Mouse (Mus musculus): ENCODE results near the gene Chat. TPM values are rescaled to one million over a fixed set of nuclear protein-coding genes. Genes with fewer than 3 reads are reported as not detected.

Gene Chat
- not detected for total RNA-seq (2021)

- intact Hi-C loops (cut with DNase I): no loop called here
- DNase-seq (ENCODE audit: low spot score): no peak
Measured at GRCm38 (mm10) chr14:32465889-32466288, at the start of gene Chat. Chat (minus strand) TSS chr14:32465989.

DNA sequence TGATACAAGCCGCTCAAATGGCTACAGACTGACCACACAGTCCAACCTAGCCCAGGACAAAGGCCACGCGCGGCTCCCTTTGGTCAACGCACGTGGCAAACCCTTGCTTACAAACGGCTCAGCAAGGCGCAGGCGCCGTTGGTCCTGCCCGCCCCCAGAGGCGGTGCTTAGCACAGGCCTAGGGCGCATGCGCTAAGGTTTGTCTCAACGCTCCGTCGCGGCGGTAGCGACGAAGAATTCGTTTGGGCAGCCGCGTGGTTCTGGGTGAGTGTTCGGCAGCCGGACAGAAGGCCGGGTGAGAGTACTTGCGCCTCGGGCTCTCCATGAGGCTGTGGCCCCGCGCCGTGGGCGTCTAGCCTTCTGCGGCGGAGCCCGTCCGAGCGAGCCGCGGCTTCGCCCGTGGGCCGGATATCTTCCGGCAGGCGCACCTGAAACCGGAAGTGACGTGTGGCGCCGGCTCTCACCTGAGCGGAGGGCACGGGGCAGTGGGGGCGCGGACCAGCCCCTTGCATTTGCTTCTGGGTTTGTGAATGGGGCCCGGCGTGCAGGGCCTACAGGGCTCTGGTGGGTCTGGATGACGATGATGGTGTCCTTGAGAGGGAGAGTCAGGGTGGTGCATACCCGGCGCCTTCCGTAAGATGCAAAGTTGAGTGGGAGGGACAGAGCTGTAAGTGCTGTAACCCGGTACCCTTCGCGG lies 47.7 kb upstream of the Chat start, which contains the start of gene Ercc6:
Ercc6 (plus strand) TSS at position 186 of the 697 bp plus-strand sequence.
- peak; percentile 82 for DNase-seq (ENCODE audit: low spot score)
- intact Hi-C loops (cut with DNase I): no loop called here

- intact Hi-C loops (cut with DNase I): no loop called here
- no peak for DNase-seq (ENCODE audit: low spot score)
Measured at GRCm38 (mm10) chr14:32512912-32513311, 47.1 kb upstream of the Chat start.

DNA sequence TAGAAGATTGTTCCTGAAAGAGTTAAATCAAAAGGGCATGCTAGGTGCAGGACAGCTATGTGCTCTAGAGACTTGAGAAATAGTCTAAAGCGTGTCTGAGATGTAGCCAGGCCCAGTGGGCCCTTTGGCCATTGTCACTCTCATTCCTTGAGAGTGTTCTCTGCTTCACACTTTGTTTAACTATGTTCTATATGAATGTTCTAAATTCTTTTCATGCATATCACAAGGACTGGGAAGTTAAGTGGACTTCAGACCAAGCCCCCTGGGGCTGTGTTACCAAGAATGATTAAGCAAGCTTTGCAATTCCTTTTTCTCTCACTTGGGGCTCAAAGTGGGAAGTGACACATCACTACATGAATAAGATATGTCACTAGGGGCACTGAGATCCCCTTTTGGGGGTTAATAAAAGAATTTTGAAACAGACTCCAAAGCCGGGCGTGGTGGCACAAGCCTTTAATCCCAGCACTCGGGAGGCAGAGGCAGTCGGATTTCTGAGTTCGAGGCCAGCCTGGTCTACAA lies 43.7 kb upstream of the Chat start:
- intact Hi-C loops (cut with DNase I): no loop called here
- no peak for DNase-seq (ENCODE audit: low spot score)

DNA sequence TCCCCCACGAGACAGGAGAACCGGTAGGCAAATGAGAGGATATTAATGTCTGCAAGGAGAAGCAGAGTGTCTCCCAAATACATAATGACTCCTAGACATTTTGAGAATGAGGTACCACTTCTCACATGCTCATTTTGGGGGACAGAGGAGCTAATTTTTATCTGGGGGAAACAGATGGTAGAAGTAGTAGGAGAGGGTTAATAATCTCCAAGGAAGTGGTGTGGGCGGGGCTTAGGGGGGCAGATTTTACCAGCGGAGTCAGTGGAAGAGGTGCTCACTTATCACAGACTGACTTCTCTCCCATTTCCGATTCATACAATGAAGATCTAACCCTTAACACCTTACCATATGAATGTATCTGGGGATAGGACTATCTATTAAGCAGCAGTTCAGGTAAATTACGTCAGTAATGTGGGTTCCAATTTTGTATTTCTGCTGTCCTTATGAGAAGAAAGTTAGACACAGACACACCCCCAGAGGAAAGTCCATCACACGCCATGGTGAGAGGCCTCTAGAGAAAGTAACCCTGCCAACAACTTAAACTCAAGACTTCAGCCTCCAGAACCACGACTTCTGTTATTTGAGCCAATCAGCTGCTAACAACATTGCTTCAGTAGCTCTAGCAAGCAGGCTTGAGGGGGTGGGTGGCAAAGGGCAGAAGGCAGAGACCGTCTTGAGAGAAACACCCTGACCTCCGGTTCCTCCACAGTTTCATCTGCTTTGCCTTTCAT lies 42.5 kb upstream of the Chat start:
- DNase-seq (ENCODE audit: low spot score): no peak
- intact Hi-C loops (cut with DNase I): no loop called here

DNA sequence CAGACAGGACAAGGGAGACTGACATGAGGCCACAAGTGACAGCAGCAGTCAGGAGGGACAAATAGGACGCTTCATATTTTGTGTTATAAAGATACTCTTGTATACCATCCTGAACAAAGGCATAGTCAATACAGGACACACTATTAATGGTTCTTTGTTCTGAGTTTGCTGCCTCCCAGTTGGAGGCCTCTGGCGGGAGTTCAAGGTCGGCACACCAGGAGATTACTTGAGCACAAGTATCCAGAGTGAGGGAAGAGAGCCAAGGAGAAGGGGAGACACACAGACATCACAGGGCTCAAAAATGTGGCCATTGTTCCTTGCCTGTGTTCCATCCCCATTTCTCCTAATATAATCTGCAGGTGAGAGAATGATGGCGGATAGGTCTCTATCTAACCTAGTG lies 41.4 kb upstream of the Chat start:
- intact Hi-C loops (cut with DNase I): no loop called here
- DNase-seq (ENCODE audit: low spot score): no peak

DNA sequence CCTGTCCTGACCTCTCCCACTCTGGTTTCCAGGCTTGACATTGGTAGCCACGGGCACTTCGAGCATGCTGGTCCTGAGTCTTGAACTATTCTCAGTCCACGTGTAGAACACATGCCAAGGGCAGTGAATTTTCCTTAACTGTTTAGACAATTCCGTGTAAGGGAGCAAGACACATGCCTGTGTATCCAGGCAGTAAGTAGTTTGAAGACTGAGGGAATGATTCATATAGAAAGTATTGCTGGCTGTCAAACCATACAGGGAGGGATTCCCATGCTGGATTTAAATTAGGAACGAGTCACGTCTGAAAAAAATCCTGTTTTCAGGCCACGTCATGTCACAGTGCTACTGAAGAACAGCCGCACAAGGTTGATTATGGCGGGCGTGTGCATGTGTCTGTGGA lies 40.5 kb upstream of the Chat start:
- intact Hi-C loops (cut with DNase I): no loop called here
- no peak for DNase-seq (ENCODE audit: low spot score)

GRCm38 (mm10) chr14:32503897-32504296 lies 38.1 kb upstream of the Chat start:
- intact Hi-C loops (cut with DNase I): no loop called here
- DNase-seq (ENCODE audit: low spot score): no peak

DNA sequence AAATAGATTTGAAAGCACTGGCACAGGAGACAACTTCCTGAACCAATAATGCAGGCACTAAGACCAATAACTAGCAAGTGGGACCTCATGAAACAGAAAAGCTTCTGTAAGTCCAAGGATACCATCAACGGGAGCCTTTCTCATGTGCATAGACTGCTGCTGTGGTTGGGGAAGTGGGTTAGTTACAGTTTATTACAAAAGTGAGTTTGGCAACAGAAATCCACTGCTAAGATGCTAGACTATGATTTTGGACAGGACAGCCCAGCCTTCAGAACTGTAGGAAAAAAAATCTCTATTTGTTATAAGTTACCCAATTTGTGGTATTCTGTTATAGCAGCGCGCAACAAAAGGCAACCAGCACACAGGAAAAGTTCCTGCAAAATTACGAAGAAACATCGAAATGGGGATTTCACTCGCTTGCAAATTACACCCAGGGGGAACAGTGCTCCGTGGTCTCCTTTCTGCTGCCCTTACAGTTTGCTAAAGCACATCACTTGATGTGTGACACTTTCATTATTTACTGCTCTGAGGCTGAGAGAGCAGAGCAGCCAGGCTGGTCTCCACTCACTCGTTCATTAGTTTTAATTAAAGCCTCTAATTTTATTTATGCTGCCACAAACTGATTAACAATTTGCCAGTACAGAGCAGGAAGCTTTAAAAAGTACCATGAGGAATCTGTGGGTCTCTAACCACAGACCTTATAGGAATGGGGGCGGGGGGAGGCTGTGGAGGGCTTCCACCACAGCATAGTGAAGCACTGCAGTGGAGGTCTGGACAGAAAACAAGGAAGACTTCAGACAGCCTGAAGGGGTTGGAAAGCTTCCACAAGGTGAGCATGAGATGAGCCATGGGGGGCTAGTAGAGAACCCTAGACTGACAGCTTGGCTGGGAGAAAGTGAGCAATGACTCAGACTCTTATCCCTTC lies 37.2 kb upstream of the Chat start:
- no peak for DNase-seq (ENCODE audit: low spot score)

DNA sequence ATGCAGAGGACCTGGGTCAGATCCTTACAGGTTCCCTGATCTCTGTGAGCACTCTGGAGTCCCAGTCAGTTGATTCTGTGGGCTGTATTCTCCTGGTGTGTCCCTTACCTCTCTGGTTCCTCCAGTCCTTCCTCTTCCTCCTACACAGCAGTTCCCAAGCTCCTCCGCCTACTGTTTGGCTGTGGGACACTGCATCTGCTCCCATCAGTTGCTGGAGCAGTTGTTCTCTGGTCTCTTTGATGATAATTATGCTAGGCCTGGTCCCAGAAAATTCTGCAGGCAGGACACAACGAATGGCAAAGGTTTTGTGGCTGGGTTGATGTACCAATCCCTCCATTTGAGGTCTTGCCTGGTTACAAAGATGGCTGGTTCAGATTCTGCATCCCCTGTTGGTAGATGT lies 35.5 kb upstream of the Chat start:
- intact Hi-C loops (cut with DNase I): no loop called here
- no peak for DNase-seq (ENCODE audit: low spot score)

More for the DNA sequence above, 37.2 kb upstream of the Chat start:
- intact Hi-C loops (cut with DNase I): no loop called here

GRCm38 (mm10) chr14:32496115-32496850 lies 30.5 kb upstream of the Chat start:
- intact Hi-C loops (cut with DNase I): no loop called here
- no peak for DNase-seq (ENCODE audit: low spot score)

DNA sequence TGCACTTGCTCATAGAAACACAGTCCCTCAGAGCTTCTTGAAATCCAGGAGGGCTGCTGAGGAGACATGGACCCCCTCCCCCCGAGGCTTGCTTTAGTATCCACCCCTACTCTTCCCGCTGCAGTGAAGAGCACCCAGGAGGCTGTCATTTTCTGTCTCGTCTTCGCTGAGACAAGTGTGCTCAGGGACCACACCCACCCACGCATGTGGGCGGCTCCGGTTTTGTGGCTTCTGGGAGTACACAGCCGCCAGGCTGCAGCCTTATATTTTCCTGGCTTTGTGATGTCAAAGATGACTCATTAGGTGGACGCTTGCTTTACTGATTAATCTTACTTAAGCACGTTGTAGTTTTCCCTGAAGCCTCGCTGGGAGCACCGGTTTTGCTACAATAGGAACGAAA lies 26.7 kb upstream of the Chat start:
- DNase-seq (ENCODE audit: low spot score): no peak
- intact Hi-C loops (cut with DNase I): no loop called here

GRCm38 (mm10) chr14:32482061-32482460 lies 16.3 kb upstream of the Chat start:
- intact Hi-C loops (cut with DNase I): loop anchor here (2.0 kb wide), 1 partner anchor 253 kb away; no protein-coding TSS in a partner anchor
- DNase-seq (ENCODE audit: low spot score): no peak

GRCm38 (mm10) chr14:32477581-32477980 lies 11.8 kb upstream of the Chat start:
- intact Hi-C loops (cut with DNase I): no loop called here
- no peak for DNase-seq (ENCODE audit: low spot score)

GRCm38 (mm10) chr14:32476559-32476958 lies 10.8 kb upstream of the Chat start:
- no peak for DNase-seq (ENCODE audit: low spot score)
- intact Hi-C loops (cut with DNase I): no loop called here

DNA sequence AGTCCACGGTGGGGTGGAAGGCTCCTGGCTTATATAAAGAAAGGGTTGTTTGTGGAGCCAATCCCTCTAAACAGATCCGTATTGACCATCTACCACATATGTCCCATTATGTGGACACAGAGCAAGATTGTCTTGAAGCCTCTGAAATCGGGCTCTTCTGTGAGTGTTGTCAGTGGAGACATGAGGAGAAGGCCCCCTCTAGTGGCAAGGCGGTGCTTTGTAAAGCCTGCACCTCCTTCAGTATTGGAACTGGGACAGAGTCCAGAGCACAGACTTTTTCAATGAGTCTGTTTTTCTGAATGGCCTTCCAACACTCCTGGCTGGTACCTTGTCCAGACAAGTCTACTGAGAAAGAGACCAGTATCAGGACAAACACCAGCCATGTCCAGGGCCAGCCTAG lies 7.2 kb upstream of the Chat start:
- DNase-seq (ENCODE audit: low spot score): no peak
- intact Hi-C loops (cut with DNase I): loop anchor here (2.0 to 5.0 kb wide), 2 partner anchors 161 to 244 kb away; no protein-coding TSS in a partner anchor

GRCm38 (mm10) chr14:32467606-32468005 lies 1.8 kb upstream of the Chat start:
- intact Hi-C loops (cut with DNase I): no loop called here
- no peak for DNase-seq (ENCODE audit: low spot score)

GRCm38 (mm10) chr14:32465506-32465870 lies 301 bp downstream of the Chat start:
- intact Hi-C loops (cut with DNase I): no loop called here
- DNase-seq (ENCODE audit: low spot score): no peak
